Mouse (Mus musculus): ENCODE results near the gene Trp63. TPM values are rescaled to one million over a fixed set of nuclear protein-coding genes. Genes with fewer than 3 reads are reported as not detected.
A peak's percentile ranks its signal among the peaks of the same experiment; 100 is the strongest.

Gene Trp63
- polyA plus RNA-seq, 1 experiment from 2014 or later: 0.17 TPM

- no peak for TF ChIP-seq EP300 (IDR thresholded peaks at IDR 0.05)
- TF ChIP-seq CTCF (IDR thresholded peaks at IDR 0.05): no peak
- Histone ChIP-seq H3K4me2 (replicated peaks; ENCODE audit: low read depth, low read length) (no peak overlapping the region), H3K36me3 (ENCODE audit: insufficient read depth, low read length) (no peaks in the 10 kb centered on the region), H3K27me3 (replicated peaks; ENCODE audit: insufficient read depth, low read length) (no peaks in the 10 kb centered on the region), H3K27ac (ENCODE audit: low read length) (no peak overlapping the region), H3K4me1 (ENCODE audit: insufficient read depth, low read depth, low read length) (no peaks in the 10 kb centered on the region), H3K4me3 (ENCODE audit: low read depth, low read length) (no peak overlapping the region), H3K9ac (replicated peaks; ENCODE audit: low read depth) (no peak overlapping the region), H3K9me3 (ENCODE audit: low read length) (no peaks in the 10 kb centered on the region)
- DNase-seq (ENCODE audit: low spot score) (no peak), ATAC-seq (no peak)
- WGBS: 74% methylated on average over 4 of the region's 4 CpGs
Measured at GRCm38 (mm10) chr16:25797732-25798294, 114.2 kb downstream of the Trp63 start.

- DNase-seq (ENCODE audit: low spot score) (no peak), ATAC-seq (no peak)
- TF ChIP-seq CTCF (IDR thresholded peaks at IDR 0.05) (no peak), EP300 (IDR thresholded peaks at IDR 0.05) (no peak)
- H3K27me3 ChIP-seq (replicated peaks; ENCODE audit: insufficient read depth, low read length): no peaks in the 10 kb centered on the region
- no peak overlapping the region for H3K27ac ChIP-seq (ENCODE audit: low read length)
- H3K9me3 ChIP-seq (ENCODE audit: low read length): no peaks in the 10 kb centered on the region
- no peak overlapping the region for H3K9ac ChIP-seq (replicated peaks; ENCODE audit: low read depth)
- no peaks in the 10 kb centered on the region for H3K4me1 ChIP-seq (ENCODE audit: insufficient read depth, low read depth, low read length)
- H3K4me2 ChIP-seq (replicated peaks; ENCODE audit: low read depth, low read length): no peak overlapping the region
- no peak overlapping the region for H3K4me3 ChIP-seq (ENCODE audit: low read depth, low read length)
- no peaks in the 10 kb centered on the region for H3K36me3 ChIP-seq (ENCODE audit: insufficient read depth, low read length)
Measured at GRCm38 (mm10) chr16:25799618-25800017, 116.1 kb downstream of the Trp63 start.

- H3K4me2 ChIP-seq (replicated peaks; ENCODE audit: low read depth, low read length): no peak overlapping the region
- 36% methylated on average over 3 of the region's 3 CpGs for WGBS
- no peaks in the 10 kb centered on the region for H3K36me3 ChIP-seq (ENCODE audit: insufficient read depth, low read length)
- DNase-seq (ENCODE audit: low spot score): peak; percentile 51
- TF ChIP-seq EP300 (IDR thresholded peaks at IDR 0.05) (no peak), CTCF (IDR thresholded peaks at IDR 0.05) (no peak)
- no peak overlapping the region for H3K9ac ChIP-seq (replicated peaks; ENCODE audit: low read depth)
- no peaks in the 10 kb centered on the region for H3K27me3 ChIP-seq (replicated peaks; ENCODE audit: insufficient read depth, low read length)
- ATAC-seq: peak; percentile 75
- H3K27ac ChIP-seq (ENCODE audit: low read length): no peak overlapping the region
- no peak overlapping the region for H3K4me3 ChIP-seq (ENCODE audit: low read depth, low read length)
- no peaks in the 10 kb centered on the region for H3K4me1 ChIP-seq (ENCODE audit: insufficient read depth, low read depth, low read length)
- no peaks in the 10 kb centered on the region for H3K9me3 ChIP-seq (ENCODE audit: low read length)
Measured at GRCm38 (mm10) chr16:25804955-25805354, 121.4 kb downstream of the Trp63 start.

DNA sequence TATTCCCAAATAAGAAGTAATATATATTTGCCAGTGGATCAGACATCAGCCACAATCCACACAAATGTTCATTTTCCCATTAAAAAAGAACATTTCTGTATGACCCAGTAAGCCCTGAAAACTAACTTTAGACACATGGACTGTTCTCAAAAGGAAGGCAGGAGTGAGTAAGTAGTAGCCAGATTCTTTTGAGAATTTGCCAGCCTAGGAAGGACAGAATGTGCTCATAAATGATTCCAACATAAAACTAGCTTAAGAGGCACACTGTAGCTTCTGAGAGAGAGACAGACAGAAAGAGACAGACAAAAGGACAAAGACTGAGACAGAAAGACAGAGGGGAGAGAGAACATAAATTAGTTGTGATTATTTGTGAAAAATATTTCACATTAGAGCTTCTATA, 123.6 kb downstream of the Trp63 start:
- no peak overlapping the region for H3K4me2 ChIP-seq (replicated peaks; ENCODE audit: low read depth, low read length)
- DNase-seq (ENCODE audit: low spot score): no peak
- H3K9ac ChIP-seq (replicated peaks; ENCODE audit: low read depth): no peak overlapping the region
- no peak for ATAC-seq
- H3K27me3 ChIP-seq (replicated peaks; ENCODE audit: insufficient read depth, low read length): no peaks in the 10 kb centered on the region
- no peaks in the 10 kb centered on the region for H3K9me3 ChIP-seq (ENCODE audit: low read length)
- no peak overlapping the region for H3K27ac ChIP-seq (ENCODE audit: low read length)
- H3K4me3 ChIP-seq (ENCODE audit: low read depth, low read length): no peak overlapping the region
- no peaks in the 10 kb centered on the region for H3K4me1 ChIP-seq (ENCODE audit: insufficient read depth, low read depth, low read length)
- no peaks in the 10 kb centered on the region for H3K36me3 ChIP-seq (ENCODE audit: insufficient read depth, low read length)
- no peak for TF ChIP-seq EP300 (IDR thresholded peaks at IDR 0.05)
- TF ChIP-seq CTCF (IDR thresholded peaks at IDR 0.05): no peak

DNA sequence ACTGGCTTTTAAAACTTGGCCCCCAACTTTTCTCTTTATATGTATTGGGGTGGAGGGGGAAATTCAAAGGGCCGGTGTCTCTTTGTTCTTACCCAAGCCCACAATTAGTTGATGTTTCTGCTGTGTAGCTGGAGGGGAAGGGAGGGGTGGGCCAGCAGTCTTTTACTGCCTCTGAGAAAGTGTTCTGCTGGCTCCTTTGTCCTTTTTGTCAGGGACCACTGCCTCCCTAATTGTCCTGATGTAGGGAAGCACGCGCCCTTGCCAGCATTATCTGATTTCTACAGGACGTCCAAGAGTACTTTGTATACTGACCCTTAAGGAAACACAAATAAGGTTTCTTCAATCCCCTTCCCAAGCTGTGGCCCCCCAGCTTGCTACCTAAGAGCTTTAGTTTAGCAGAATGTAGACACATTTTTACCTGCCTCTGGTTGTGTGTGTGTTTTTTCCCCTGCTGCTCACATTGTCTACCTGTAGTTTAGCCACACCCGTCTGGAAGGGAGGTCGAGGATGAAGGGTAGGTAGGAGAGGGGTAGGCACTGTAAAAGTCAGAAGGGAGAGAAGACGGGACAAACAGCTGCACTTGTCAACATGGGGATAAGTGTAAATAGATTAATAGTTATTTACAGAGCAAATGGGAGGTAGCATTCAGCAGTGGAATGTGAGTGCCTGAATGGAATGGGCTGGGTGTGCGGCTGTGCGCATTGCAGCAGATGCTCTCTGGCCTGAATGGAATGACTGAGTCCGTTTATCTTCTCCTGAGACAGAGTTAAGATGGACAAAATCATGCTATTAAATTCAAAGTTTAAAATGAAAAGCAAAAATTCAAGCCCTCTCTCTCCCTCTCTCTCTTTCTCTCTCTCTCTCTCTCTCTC, 134.4 kb downstream of the Trp63 start:
- H3K9ac ChIP-seq (replicated peaks; ENCODE audit: low read depth): no peak overlapping the region
- 43% methylated on average over 10 of the region's 10 CpGs for WGBS
- H3K4me2 ChIP-seq (replicated peaks; ENCODE audit: low read depth, low read length): no peak overlapping the region
- H3K27me3 ChIP-seq (replicated peaks; ENCODE audit: insufficient read depth, low read length): no peaks in the 10 kb centered on the region
- no peak overlapping the region for H3K27ac ChIP-seq (ENCODE audit: low read length)
- ATAC-seq: no peak
- DNase-seq (ENCODE audit: low spot score): no peak
- H3K36me3 ChIP-seq (ENCODE audit: insufficient read depth, low read length): no peaks in the 10 kb centered on the region
- H3K9me3 ChIP-seq (ENCODE audit: low read length): no peaks in the 10 kb centered on the region
- TF ChIP-seq EP300 (IDR thresholded peaks at IDR 0.05) (no peak), CTCF (IDR thresholded peaks at IDR 0.05) (no peak)
- no peak overlapping the region for H3K4me3 ChIP-seq (ENCODE audit: low read depth, low read length)
- no peaks in the 10 kb centered on the region for H3K4me1 ChIP-seq (ENCODE audit: insufficient read depth, low read depth, low read length)

DNA sequence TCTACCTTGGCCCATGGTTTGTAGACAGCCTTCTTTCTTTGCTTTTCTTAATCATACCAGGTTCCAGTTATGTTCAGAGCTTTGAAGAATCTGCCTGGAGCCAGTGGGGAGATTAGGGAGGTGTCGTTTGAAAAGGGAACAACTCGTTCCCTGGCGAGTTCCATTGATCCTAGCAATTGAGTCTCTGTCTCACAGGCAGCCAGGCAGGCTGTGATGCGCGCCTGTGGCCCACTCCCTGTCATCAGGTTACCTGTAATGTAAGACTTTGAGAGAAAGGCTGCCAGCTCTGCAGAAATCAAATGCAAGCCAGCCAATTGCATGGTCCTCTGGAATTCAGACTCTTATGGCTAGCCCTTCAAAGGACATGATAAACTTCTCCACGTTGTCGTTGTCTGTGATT, 142.5 kb downstream of the Trp63 start:
- H3K4me3 ChIP-seq (ENCODE audit: low read depth, low read length): no peak overlapping the region
- H3K27me3 ChIP-seq (replicated peaks; ENCODE audit: insufficient read depth, low read length): no peaks in the 10 kb centered on the region
- H3K27ac ChIP-seq (ENCODE audit: low read length): no peak overlapping the region
- no peak for TF ChIP-seq CTCF (IDR thresholded peaks at IDR 0.05)
- no peak for TF ChIP-seq EP300 (IDR thresholded peaks at IDR 0.05)
- WGBS: 50% methylated on average over 7 of the region's 7 CpGs
- no peak overlapping the region for H3K4me2 ChIP-seq (replicated peaks; ENCODE audit: low read depth, low read length)
- DNase-seq (ENCODE audit: low spot score): no peak
- H3K9me3 ChIP-seq (ENCODE audit: low read length): no peaks in the 10 kb centered on the region
- no peak for ATAC-seq
- no peak overlapping the region for H3K9ac ChIP-seq (replicated peaks; ENCODE audit: low read depth)
- no peaks in the 10 kb centered on the region for H3K36me3 ChIP-seq (ENCODE audit: insufficient read depth, low read length)
- H3K4me1 ChIP-seq (ENCODE audit: insufficient read depth, low read depth, low read length): no peaks in the 10 kb centered on the region

All from lung, postnatal 0 days (tissue).